Mouse (Mus musculus) Patski (cell line): ENCODE measurements around the gene Aph1b. TPM values are rescaled to one million over a fixed set of nuclear protein-coding genes. Genes with fewer than 3 reads are reported as not detected.

Experiments
- ATAC-seq: fragments of 100-300 bp; one replicate; pipeline ENCODE4 v1.8.0; 2021
- CTCF ChIA-PET: fragments of 350-600 bp; sonication (Branson Sonifier 250); formaldehyde crosslinking; loops from one replicate; lab custom pipeline; 2022; ENCODE audit warnings: inconsistent platforms; lab: Charles Lee
- POLR2A ChIA-PET: fragments of 350-600 bp; sonication (Branson Sonifier 250); formaldehyde crosslinking; loops from one replicate; lab custom pipeline; 2022; ENCODE audit warnings: antibody characterized with exemption, inconsistent platforms; lab: Charles Lee
- DNase-seq: peaks from one replicate; pipeline ENCODE4 v3.0.0-alpha.2; 2011; ENCODE audit warnings: low read depth, low spot score
- H3K27me3 ChIP-seq: fragments of 371-371 bp; one replicate; pipeline ENCODE4 v1.5.1; 2021
- CTCF ChIP-seq: fragments of 100-300 bp; IDR thresholded peaks from one replicate; pipeline ENCODE4 v1.5.1; 2021
- in situ Hi-C: fragments of 300-500 bp; cut with MboI; formaldehyde crosslinking; loops from 3 replicates; pipeline ENCODE4 v1.11.1; 2018; ENCODE audit warnings: low pct_unique_long_range_greater_than_20kb, mixed read lengths
- polyA plus RNA-seq: library from polyadenylated mRNA; unstranded; gene quantifications from one replicate; pipeline ENCODE4 v1.2.3, GENCODE M21; 2021

Aph1b gene
- polyA plus RNA-seq, 1 experiment from 2014 or later: 10.3 TPM

DNA sequence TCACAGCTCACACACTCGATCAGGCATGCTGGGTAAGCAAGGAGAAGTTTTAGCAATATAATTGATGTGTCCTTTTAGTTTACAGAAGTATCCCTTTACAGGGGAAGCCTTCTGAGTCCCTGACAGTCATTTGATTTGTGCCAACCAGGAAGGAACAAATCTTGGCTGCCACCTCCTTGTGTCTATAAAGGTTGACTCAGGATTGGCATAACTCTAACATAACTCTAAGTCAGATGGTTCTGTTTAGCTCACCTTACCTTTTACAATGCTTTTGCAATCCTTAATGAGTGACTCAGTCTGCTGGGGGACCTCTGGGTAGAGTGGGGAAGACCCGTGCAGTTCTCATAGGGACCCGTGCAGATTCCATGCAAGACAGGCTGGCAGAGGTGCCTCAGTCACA lies 69.7 kb downstream of the Aph1b start:
- no peak for ATAC-seq
- POLR2A ChIA-PET: interaction anchor here (0.5 to 1.5 kb wide), 2 partner anchors 18 to 55 kb away, joined by 3 to 4 read pairs; no protein-coding TSS in a partner anchor
- TF ChIP-seq CTCF: no peak
- in situ Hi-C loops: no loop called here
- no peaks in the 10 kb centered on the region for H3K27me3 ChIP-seq
- DNase-seq: no peak
- CTCF ChIA-PET: interaction anchor here (1.4 kb wide), 1 partner anchor 48 kb away, joined by 3 read pairs; no protein-coding TSS in a partner anchor

Other genes starting within 250 kb of the Aph1b start
- 57.5 TPM for gene Usp3, start 202.3 kb downstream of the Aph1b start, polyA plus RNA-seq
- 27.9 TPM for gene Car12, start 81.8 kb downstream of the Aph1b start, polyA plus RNA-seq
- gene Gm10647, start 1.5 kb upstream of the Aph1b start, polyA plus RNA-seq: 0.08 TPM
- gene Aph1c, start 39.2 kb upstream of the Aph1b start, polyA plus RNA-seq: 7.8 TPM
- 21.8 TPM for gene Rab8b, start 124.2 kb upstream of the Aph1b start, polyA plus RNA-seq
- 377 TPM for gene Rps27l, start 150.6 kb upstream of the Aph1b start, polyA plus RNA-seq
- gene Lactb, start 180.0 kb upstream of the Aph1b start, polyA plus RNA-seq: 55.2 TPM